Mouse (Mus musculus) liver, postnatal 0 days (tissue): ENCODE measurements around the gene Sp1.

Experiments
- CTCF ChIP-seq: sonication (generic); IDR thresholded peaks from 2 replicates; pipeline ENCODE4 v1.5.1; 2016; ENCODE audit warnings: antibody characterized with exemption, low read depth
- EP300 ChIP-seq: IDR thresholded peaks from 2 replicates; pipeline ENCODE4 v1.6.1; 2016; ENCODE audit warnings: antibody characterized with exemption, low read depth, mild to moderate bottlenecking

DNA sequence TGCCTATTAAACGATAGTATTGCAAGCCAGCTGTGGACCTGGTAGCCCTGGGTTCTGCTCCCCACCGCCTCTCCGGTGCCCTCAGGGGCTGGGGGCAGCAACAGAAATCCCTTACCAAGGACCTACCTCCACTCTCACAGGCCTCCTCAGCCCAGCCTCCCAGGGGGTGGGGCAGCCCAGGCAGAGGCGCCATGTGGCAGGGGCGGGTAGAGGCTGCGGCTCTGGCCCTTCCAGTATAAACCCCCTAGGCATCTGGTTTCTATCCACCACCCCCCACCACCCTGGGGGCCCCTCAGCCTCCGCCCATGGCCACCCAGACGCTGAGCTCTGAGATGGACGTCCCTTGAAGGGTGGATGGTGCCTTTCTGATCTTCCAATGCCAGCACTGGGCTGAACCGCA lies 35.2 kb upstream of the Sp1 start:
- TF ChIP-seq CTCF = no peak
- TF ChIP-seq EP300 = no peak
